Mouse (Mus musculus): ENCODE measurements around the gene Wwox. TPM values are rescaled to one million over a fixed set of nuclear protein-coding genes. Genes with fewer than 3 reads are reported as not detected.

The Wwox gene
- polyA plus RNA-seq, 1 experiment from 2014 or later, result 3.5 TPM

- H3K27ac ChIP-seq (ENCODE audit: low read length), result no peak overlapping the region
- no peak for ATAC-seq (ENCODE audit: low read depth)
- no peaks in the 10 kb centered on the region for H3K27me3 ChIP-seq (ENCODE audit: control insufficient read depth, insufficient read depth, low read depth, low read length)
- H3K36me3 ChIP-seq (ENCODE audit: control insufficient read depth, insufficient read depth), result no peaks in the 10 kb centered on the region
- H3K9me3 ChIP-seq (replicated peaks; ENCODE audit: control insufficient read depth, low read length), result no peaks in the 10 kb centered on the region
- no peak overlapping the region for H3K4me2 ChIP-seq (ENCODE audit: low read depth, low read length)
- no peaks in the 10 kb centered on the region for H3K4me1 ChIP-seq (ENCODE audit: control insufficient read depth, low read depth, low read length)
- WGBS (ENCODE audit: insufficient replicate concordance), result 19% methylated on average over 4 of the region's 4 CpGs
- H3K9ac ChIP-seq (ENCODE audit: low read depth, low read length), result no peak overlapping the region
- no peak overlapping the region for H3K4me3 ChIP-seq (ENCODE audit: low read depth, low read length)
These were observed 830.1 kb downstream of the Wwox start for GRCm38 (mm10) chr8:115269601-115270000.

DNA sequence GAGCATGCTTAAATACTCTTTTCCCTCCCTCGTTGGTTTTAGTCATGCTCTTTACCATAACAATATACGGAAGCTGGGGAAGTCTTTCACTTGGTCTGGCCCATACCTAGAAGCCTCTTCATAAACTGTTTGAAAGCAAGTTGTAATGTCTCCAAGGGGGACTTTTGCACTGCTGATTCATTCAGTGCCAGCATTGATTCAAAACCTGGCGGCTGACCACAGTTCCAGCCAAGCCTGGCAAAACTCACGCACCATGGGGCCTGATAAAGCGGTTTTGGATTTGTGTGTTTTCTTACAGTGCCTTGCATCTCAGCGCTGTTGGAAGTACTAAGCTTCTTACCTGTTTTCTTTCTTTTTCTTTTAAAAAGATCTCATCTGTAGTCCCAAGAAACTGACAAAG lies 834.5 kb downstream of the Wwox start:
- no peaks in the 10 kb centered on the region for H3K9me3 ChIP-seq (replicated peaks; ENCODE audit: control insufficient read depth, low read length)
- no peaks in the 10 kb centered on the region for H3K27me3 ChIP-seq (ENCODE audit: control insufficient read depth, insufficient read depth, low read depth, low read length)
- WGBS (ENCODE audit: insufficient replicate concordance), result 71% methylated on average over 6 of the region's 6 CpGs
- no peaks in the 10 kb centered on the region for H3K4me1 ChIP-seq (ENCODE audit: control insufficient read depth, low read depth, low read length)
- H3K4me3 ChIP-seq (ENCODE audit: low read depth, low read length), result no peak overlapping the region
- no peak overlapping the region for H3K4me2 ChIP-seq (ENCODE audit: low read depth, low read length)
- H3K36me3 ChIP-seq (ENCODE audit: control insufficient read depth, insufficient read depth), result no peaks in the 10 kb centered on the region
- H3K9ac ChIP-seq (ENCODE audit: low read depth, low read length), result no peak overlapping the region
- ATAC-seq (ENCODE audit: low read depth), result no peak
- no peak overlapping the region for H3K27ac ChIP-seq (ENCODE audit: low read length)

DNA sequence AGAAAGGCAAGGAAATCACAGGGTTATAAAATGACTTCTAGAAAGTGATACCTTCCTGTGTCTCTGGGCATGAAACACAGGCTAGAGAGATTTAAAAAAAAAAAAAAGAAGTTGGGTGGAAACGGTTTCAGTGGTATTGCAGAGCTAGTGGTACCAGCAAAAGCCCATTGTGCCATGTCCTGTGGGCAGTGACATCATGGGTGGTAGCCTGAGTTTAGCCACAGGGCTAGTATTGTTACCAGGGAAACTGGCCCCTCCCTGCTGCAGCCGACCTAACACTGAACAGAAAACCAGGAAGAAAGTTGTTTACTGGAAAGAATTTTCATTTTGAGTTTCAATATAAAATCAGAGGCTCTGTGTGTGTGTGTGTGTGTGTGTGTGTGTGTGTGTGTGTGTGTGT lies 836.8 kb downstream of the Wwox start:
- no peak; the same call in 1 of the 2 replicates for ATAC-seq (ENCODE audit: low read depth)
- Histone ChIP-seq H3K4me3 (ENCODE audit: low read depth, low read length) (no peak overlapping the region), H3K27me3 (ENCODE audit: control insufficient read depth, insufficient read depth, low read depth, low read length) (no peaks in the 10 kb centered on the region), H3K4me2 (ENCODE audit: low read depth, low read length) (no peak overlapping the region), H3K9ac (ENCODE audit: low read depth, low read length) (no peak overlapping the region), H3K27ac (ENCODE audit: low read length) (no peak overlapping the region), H3K4me1 (ENCODE audit: control insufficient read depth, low read depth, low read length) (no peaks in the 10 kb centered on the region), H3K36me3 (ENCODE audit: control insufficient read depth, insufficient read depth) (no peaks in the 10 kb centered on the region), H3K9me3 (replicated peaks; ENCODE audit: control insufficient read depth, low read length) (no peaks in the 10 kb centered on the region)
- 26% methylated on average over 2 of the region's 2 CpGs for WGBS (ENCODE audit: insufficient replicate concordance)

DNA sequence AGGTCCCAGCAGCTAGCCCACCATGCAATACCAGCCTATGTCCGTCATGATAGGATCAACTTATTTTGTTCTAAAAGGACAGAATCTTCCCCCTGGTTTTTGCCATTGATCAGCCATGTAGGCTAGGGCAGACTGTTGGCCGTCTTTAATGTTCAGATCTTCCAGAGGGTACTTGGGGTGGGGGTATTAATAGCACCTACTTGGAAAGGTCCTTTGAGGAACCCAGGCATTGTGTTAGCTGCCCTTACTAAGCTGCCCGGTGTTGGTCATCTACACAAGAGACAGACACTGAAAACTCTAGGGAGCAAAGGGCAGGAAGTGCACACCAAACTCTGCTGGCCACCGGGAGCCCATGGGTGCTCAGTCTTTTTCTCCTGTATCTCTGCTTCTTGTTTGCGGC lies 838.8 kb downstream of the Wwox start:
- Histone ChIP-seq H3K27ac (ENCODE audit: low read length) (no peak overlapping the region), H3K4me1 (ENCODE audit: control insufficient read depth, low read depth, low read length) (no peaks in the 10 kb centered on the region), H3K36me3 (ENCODE audit: control insufficient read depth, insufficient read depth) (no peaks in the 10 kb centered on the region), H3K9ac (ENCODE audit: low read depth, low read length) (no peak overlapping the region), H3K4me2 (ENCODE audit: low read depth, low read length) (no peak overlapping the region), H3K4me3 (ENCODE audit: low read depth, low read length) (no peak overlapping the region), H3K9me3 (replicated peaks; ENCODE audit: control insufficient read depth, low read length) (no peaks in the 10 kb centered on the region), H3K27me3 (ENCODE audit: control insufficient read depth, insufficient read depth, low read depth, low read length) (no peaks in the 10 kb centered on the region)
- WGBS (ENCODE audit: insufficient replicate concordance), result 73% methylated on average over 5 of the region's 5 CpGs
- no peak for ATAC-seq (ENCODE audit: low read depth)

DNA sequence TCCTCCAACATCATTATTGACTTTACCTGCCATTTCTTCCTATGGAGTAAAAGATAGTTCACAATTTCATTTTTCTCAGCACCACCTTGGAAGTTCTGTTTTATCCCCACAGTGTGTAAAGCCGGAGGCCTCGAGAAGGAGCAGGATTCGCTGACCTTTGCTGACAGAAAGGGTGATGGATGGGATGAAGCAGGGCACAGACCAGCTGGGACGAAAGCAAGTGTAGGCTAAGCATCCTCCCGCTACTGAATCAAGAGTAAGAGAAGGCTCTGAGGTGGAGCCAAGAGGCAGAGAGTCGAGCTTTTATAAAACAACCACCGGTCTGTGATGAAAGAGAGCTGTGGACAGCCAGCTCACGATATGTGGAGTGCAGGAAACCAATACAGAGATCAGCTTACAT lies 850.8 kb downstream of the Wwox start:
- Histone ChIP-seq H3K36me3 (ENCODE audit: control insufficient read depth, insufficient read depth) (no peaks in the 10 kb centered on the region), H3K4me1 (ENCODE audit: control insufficient read depth, low read depth, low read length) (no peaks in the 10 kb centered on the region), H3K9me3 (replicated peaks; ENCODE audit: control insufficient read depth, low read length) (no peaks in the 10 kb centered on the region), H3K27me3 (ENCODE audit: control insufficient read depth, insufficient read depth, low read depth, low read length) (no peaks in the 10 kb centered on the region), H3K27ac (ENCODE audit: low read length) (no peak overlapping the region), H3K4me3 (ENCODE audit: low read depth, low read length) (no peak overlapping the region), H3K4me2 (ENCODE audit: low read depth, low read length) (no peak overlapping the region), H3K9ac (ENCODE audit: low read depth, low read length) (no peak overlapping the region)
- WGBS (ENCODE audit: insufficient replicate concordance), result 60% methylated on average over 8 of the region's 8 CpGs
- ATAC-seq (ENCODE audit: low read depth), result no peak

DNA sequence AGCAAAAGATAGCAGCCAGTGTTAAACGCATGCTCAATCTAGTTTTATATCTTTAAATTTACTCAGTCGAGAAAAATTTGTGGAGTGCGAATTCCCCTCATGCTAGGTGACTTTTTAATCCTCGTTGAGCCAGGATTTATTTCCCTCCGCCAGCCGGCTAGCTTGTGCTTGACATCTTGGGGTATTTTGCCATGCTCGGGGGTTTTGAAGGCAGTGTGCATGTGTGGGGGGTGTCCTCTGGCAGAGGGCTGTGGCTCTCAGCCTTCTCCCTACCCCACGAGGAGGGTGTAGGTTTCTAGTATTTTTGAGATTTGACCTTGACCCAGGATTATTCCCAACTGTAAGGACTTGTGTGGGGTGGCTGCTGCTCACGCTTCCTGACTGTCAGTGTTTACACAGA lies 857.3 kb downstream of the Wwox start:
- H3K9me3 ChIP-seq (replicated peaks; ENCODE audit: control insufficient read depth, low read length), result no peaks in the 10 kb centered on the region
- H3K4me1 ChIP-seq (ENCODE audit: control insufficient read depth, low read depth, low read length), result no peaks in the 10 kb centered on the region
- no peak overlapping the region for H3K4me3 ChIP-seq (ENCODE audit: low read depth, low read length)
- H3K27ac ChIP-seq (ENCODE audit: low read length), result no peak overlapping the region
- H3K4me2 ChIP-seq (ENCODE audit: low read depth, low read length), result no peak overlapping the region
- ATAC-seq (ENCODE audit: low read depth), result no peak
- no peak overlapping the region for H3K9ac ChIP-seq (ENCODE audit: low read depth, low read length)
- H3K36me3 ChIP-seq (ENCODE audit: control insufficient read depth, insufficient read depth), result no peaks in the 10 kb centered on the region
- no peaks in the 10 kb centered on the region for H3K27me3 ChIP-seq (ENCODE audit: control insufficient read depth, insufficient read depth, low read depth, low read length)
- WGBS (ENCODE audit: insufficient replicate concordance), result 65% methylated on average over 9 of the region's 9 CpGs

DNA sequence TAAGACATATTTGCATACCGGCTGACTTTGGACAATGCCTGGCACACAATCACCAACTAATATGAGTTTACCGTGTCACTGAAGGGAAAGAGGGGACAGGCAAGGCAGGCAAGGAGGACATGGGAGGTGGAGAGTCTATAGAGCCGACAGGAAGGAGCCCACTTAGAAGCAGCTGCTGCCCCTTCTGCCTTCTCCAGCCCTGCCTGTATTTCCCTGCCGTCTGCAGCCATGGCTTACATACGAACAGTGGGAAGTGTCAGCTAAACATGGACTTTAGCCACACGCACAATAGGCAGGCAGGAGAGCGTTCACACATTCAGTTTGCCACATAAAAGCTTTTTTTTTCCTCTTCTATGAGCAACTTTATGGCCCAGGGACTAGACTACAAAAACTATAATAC lies 863.0 kb downstream of the Wwox start:
- WGBS (ENCODE audit: insufficient replicate concordance), result 61% methylated on average over 7 of the region's 7 CpGs
- no peak overlapping the region for H3K27ac ChIP-seq (ENCODE audit: low read length)
- H3K4me3 ChIP-seq (ENCODE audit: low read depth, low read length), result no peak overlapping the region
- ATAC-seq (ENCODE audit: low read depth), result no peak
- H3K9ac ChIP-seq (ENCODE audit: low read depth, low read length), result no peak overlapping the region
- no peaks in the 10 kb centered on the region for H3K9me3 ChIP-seq (replicated peaks; ENCODE audit: control insufficient read depth, low read length)
- no peaks in the 10 kb centered on the region for H3K36me3 ChIP-seq (ENCODE audit: control insufficient read depth, insufficient read depth)
- H3K4me1 ChIP-seq (ENCODE audit: control insufficient read depth, low read depth, low read length), result no peaks in the 10 kb centered on the region
- no peak overlapping the region for H3K4me2 ChIP-seq (ENCODE audit: low read depth, low read length)
- H3K27me3 ChIP-seq (ENCODE audit: control insufficient read depth, insufficient read depth, low read depth, low read length), result no peaks in the 10 kb centered on the region

DNA sequence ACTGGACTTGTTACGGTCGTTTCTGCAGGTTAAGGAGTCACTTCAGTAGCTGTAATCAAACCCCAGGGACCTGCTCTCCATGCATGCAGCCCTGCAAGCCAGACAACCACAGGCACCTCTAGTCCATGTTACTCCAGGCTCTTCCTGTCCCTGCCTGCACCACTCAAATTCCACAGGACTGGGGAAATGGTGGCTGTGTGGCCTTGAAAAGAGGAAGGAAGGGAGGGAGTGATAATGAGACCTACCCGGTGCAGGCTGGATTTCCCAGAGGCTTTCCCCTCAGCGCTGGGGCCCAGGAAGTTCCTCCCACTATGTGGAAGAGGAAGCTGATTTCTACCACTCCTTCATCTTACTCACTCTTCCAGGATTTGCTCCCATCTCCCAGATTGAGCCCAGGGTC lies 868.0 kb downstream of the Wwox start:
- no peaks in the 10 kb centered on the region for H3K27me3 ChIP-seq (ENCODE audit: control insufficient read depth, insufficient read depth, low read depth, low read length)
- no peaks in the 10 kb centered on the region for H3K9me3 ChIP-seq (replicated peaks; ENCODE audit: control insufficient read depth, low read length)
- H3K4me3 ChIP-seq (ENCODE audit: low read depth, low read length), result no peak overlapping the region
- WGBS (ENCODE audit: insufficient replicate concordance), result 28% methylated on average over 4 of the region's 4 CpGs
- H3K4me2 ChIP-seq (ENCODE audit: low read depth, low read length), result no peak overlapping the region
- no peak overlapping the region for H3K27ac ChIP-seq (ENCODE audit: low read length)
- no peak for ATAC-seq (ENCODE audit: low read depth)
- no peaks in the 10 kb centered on the region for H3K4me1 ChIP-seq (ENCODE audit: control insufficient read depth, low read depth, low read length)
- no peak overlapping the region for H3K9ac ChIP-seq (ENCODE audit: low read depth, low read length)
- no peaks in the 10 kb centered on the region for H3K36me3 ChIP-seq (ENCODE audit: control insufficient read depth, insufficient read depth)

DNA sequence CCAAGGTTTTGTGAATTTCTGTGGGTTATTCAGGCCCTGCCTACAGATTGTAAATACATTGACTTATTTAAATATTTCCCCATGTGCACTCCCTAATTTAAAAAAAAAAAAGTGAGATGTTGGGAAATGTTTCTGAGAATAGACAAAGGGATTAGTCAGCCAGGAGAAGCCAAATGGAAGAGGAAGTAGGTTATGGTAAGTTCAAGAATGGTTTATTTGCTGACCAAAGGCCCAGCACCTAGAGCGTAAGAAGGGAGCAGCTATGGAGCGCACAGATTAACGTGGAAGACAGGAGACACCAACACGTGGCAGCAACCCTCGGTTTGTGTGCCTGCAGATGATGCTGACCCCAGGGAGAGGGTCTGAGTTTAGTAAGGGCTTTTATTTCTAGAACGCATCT lies 871.5 kb downstream of the Wwox start:
- no peak overlapping the region for H3K27ac ChIP-seq (ENCODE audit: low read length)
- no peaks in the 10 kb centered on the region for H3K36me3 ChIP-seq (ENCODE audit: control insufficient read depth, insufficient read depth)
- no peak overlapping the region for H3K9ac ChIP-seq (ENCODE audit: low read depth, low read length)
- H3K27me3 ChIP-seq (ENCODE audit: control insufficient read depth, insufficient read depth, low read depth, low read length), result no peaks in the 10 kb centered on the region
- WGBS (ENCODE audit: insufficient replicate concordance), result 65% methylated on average over 6 of the region's 6 CpGs
- no peaks in the 10 kb centered on the region for H3K9me3 ChIP-seq (replicated peaks; ENCODE audit: control insufficient read depth, low read length)
- H3K4me3 ChIP-seq (ENCODE audit: low read depth, low read length), result no peak overlapping the region
- no peak for ATAC-seq (ENCODE audit: low read depth)
- H3K4me1 ChIP-seq (ENCODE audit: control insufficient read depth, low read depth, low read length), result no peaks in the 10 kb centered on the region
- H3K4me2 ChIP-seq (ENCODE audit: low read depth, low read length), result no peak overlapping the region

- H3K9ac ChIP-seq (ENCODE audit: low read depth, low read length), result no peak overlapping the region
- WGBS (ENCODE audit: insufficient replicate concordance), result 38% methylated on average over 2 of the region's 2 CpGs
- H3K4me3 ChIP-seq (ENCODE audit: low read depth, low read length), result no peak overlapping the region
These were observed 872.9 kb downstream of the Wwox start for GRCm38 (mm10) chr8:115312371-115312770.

More at GRCm38 (mm10) chr8:115312371-115312770, 872.9 kb downstream of the Wwox start:
- Histone ChIP-seq H3K4me1 (ENCODE audit: control insufficient read depth, low read depth, low read length) (no peaks in the 10 kb centered on the region), H3K27me3 (ENCODE audit: control insufficient read depth, insufficient read depth, low read depth, low read length) (no peaks in the 10 kb centered on the region), H3K9me3 (replicated peaks; ENCODE audit: control insufficient read depth, low read length) (no peaks in the 10 kb centered on the region), H3K36me3 (ENCODE audit: control insufficient read depth, insufficient read depth) (no peaks in the 10 kb centered on the region), H3K4me2 (ENCODE audit: low read depth, low read length) (no peak overlapping the region), H3K27ac (ENCODE audit: low read length) (no peak overlapping the region)
- no peak for ATAC-seq (ENCODE audit: low read depth)
